Mouse (Mus musculus): ENCODE measurements around the gene Ap4e1.

Gene Ap4e1

DNA sequence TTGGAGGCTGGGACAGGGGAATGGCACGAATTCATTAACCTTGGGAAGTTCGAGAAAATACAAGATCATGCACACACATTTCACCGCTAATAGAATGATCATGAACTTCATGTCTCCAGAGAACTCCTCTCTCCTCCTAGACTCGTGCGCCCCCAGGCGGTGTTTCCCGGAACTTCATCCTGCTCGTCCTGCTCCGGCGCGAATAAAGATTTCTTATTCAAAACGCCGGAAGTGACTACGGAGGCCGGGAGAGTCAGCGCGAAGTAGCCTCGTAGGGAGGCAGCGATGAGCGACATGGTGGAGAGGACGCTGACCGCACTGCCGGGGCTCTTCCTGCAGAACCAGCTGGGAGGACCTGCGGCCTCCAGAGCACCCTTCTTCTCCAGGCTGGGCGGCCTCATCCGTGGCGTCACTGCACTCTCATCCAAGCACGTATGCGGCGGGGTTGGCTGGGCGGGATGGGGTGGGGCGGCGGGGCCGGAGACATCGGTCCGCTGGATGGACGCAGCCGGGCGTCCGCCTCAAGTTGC lies at the start of gene Ap4e1:
TSS of gene Ap4e1 (plus strand) at position 249 of the 530 bp plus-strand sequence.
- DNase-seq (ENCODE audit: low spot score in 2 of 2), result peak; percentile 94 to 100

DNA sequence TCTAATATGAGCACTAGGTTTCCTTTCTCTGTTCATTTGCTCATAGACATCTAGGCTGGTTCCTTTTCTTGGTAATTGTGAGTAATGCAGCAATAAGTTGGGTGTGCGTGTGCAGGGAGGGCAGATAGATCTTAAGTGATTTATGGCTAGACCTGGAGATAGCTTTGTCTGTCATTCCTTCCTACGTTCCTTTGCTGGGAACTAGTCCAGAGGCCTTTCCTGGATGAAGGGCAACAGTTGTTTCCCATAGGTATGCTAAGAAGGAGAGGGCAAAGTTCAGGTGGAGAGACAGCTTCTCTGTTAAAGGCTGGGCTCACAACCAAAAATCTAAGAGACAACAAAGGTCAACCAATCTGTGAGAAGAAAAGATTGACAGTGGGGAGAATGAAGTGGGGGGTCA lies 46.8 kb upstream of the Ap4e1 start:
- DNase-seq (ENCODE audit: low spot score in 2 of 2), result no peak

DNA sequence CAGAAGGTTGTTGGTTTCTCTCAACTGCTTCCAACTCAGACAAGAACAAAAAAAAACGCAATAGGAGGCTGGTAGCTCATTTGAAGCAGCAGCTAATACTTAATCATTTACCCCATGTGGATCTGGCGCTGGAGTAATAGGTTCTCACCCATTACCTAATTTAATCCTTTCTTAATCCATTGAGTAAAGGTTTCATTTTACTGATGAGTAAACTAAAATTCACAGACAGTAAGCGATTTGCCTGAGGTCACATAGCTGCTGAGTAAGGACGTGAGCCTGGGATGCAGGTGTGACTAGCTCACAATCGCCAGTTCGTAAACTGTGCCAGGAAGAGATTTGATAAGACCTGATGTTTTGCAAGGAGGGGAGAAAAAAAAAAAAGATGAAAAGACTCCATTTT lies 31.1 kb upstream of the Ap4e1 start:
- DNase-seq (ENCODE audit: low spot score in 2 of 2), result no peak

DNA sequence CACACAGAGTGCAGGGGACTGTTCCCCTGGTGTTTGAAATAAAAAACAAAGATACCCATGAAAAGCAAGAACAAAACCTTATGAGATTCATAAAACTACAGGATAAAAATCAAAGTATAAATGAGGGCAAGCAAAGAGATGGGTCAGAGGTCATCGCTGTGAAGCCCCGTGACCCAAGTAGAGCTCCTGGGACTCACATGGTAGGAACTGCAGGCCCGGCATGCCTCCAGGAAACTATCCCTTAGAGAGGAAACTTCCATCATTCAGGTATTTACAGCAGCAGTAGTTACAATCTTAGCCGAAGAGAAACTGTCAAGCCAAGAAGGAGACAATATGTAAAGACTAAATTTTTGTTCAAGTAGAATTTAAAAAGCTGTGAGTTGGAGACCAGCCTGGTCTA lies 25.3 kb upstream of the Ap4e1 start:
- DNase-seq (ENCODE audit: low spot score in 2 of 2), result no peak

DNA sequence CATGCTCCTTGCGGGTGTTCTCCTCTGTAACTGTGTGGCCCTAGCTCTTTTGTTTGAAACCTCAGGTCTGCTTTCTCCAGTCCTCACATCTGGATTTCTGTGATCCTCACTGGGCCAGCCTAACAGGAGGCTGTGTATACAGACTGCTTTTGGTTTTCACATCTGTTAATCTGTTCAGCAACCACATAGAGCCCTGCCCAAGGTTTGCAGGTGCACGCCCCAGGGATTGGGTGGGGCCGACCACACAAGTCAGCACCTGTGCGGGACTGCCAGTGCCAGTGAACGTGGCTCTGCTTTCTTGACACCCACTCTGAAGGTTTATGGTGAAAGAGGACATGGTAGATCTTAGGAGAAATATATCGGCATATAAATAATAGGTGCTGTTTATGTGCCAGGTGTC lies 18.6 kb upstream of the Ap4e1 start:
- peak; percentile 32 to 34 for DNase-seq (ENCODE audit: low spot score in 2 of 2)

DNA sequence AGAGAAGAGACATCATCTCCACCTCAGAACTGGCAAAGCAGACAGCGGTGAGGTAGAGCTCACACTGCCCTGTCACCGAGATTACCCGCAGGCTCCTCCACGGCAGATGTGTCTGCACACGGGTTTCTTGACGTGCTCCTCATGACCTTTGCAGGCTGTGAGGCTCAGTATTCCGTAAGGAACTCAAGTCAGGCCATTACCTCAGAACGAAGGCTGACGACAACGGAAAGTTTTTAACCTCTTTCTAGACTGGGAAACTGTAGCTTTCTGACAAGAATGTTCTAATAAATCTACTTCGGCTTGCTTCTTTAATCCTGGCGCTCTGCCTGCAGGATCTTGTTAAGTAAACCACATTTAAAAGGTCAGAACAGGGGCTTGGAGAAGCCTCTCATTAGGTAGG lies 15.8 kb upstream of the Ap4e1 start:
- no peak for DNase-seq (ENCODE audit: low spot score in 2 of 2)

DNA sequence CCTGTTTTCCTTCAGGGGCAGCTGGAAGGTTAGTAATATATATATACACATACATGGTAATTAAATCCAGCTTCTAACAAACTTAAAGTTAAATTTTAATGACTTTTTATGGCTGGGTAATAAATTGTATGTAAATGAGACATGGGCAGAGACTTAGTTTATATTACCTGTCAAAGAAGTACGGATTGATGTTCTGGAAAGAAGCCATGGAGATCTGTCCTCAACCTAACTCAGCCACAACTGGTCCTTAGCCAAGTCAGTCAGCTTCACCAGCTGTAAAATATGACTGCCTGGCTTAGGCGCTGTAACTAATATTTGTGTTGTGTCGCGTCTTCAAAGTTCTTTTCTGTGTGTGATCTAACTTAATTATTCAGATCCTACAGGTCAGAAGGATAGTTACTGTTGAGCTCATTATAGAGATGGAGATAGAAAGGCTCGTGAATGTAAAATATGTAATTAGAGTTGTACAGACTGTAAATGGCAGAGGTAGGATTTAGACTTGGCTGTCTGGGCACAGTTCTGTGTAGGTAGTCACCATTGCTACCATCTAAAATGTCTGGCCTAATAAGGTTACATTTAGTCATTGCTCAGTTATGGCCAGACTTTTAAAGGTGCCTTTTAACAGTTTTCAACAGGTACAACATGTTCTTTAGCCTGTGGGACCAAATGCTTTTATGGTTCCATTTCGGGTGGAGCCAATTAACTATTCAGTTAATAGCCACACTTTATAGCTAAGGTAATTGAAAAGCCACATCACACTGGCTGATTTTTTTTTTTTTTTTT lies 13.9 kb upstream of the Ap4e1 start:
- no peak for DNase-seq (ENCODE audit: low spot score in 2 of 2)

DNA sequence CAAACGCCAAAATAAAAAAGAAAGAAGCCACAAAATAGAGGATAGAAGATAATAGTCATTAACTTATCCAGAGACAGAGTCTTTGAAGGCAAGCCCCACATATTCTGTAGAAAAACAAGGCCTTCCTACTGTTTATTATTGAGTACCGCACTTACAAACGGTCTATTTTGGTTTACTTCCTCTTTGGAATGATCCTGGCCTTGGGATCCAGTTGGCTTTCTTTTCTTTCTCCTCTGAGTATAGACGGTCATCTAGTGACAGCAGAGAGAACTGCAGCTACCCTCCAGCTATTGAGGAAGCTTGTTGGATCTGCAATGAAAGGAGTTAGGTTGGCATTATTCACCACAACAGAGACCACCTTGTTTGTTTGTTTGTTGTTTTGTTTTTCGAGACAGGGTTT lies 11.8 kb upstream of the Ap4e1 start:
- DNase-seq (ENCODE audit: low spot score in 2 of 2), result no peak

DNA sequence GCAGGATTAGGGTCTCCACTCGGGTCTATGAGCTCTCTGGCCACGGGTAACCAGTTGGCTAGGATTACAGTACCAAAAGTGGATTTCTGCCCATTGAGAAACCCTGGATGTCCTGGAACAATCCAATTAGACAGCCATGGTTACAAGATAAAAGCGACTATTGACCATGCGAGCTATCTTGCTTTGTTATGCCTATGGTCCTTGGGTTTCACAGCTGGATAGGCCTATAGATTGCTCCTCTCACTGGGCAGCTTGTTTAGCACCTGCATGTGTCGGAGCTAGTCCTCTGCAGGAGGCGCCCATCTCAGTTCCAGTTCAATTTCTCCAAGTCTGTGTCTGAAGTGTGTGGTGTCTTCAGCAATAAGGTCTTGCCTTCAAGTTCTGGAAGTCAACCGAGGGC lies 10.3 kb upstream of the Ap4e1 start:
- DNase-seq (ENCODE audit: low spot score in 2 of 2), result no peak

DNA sequence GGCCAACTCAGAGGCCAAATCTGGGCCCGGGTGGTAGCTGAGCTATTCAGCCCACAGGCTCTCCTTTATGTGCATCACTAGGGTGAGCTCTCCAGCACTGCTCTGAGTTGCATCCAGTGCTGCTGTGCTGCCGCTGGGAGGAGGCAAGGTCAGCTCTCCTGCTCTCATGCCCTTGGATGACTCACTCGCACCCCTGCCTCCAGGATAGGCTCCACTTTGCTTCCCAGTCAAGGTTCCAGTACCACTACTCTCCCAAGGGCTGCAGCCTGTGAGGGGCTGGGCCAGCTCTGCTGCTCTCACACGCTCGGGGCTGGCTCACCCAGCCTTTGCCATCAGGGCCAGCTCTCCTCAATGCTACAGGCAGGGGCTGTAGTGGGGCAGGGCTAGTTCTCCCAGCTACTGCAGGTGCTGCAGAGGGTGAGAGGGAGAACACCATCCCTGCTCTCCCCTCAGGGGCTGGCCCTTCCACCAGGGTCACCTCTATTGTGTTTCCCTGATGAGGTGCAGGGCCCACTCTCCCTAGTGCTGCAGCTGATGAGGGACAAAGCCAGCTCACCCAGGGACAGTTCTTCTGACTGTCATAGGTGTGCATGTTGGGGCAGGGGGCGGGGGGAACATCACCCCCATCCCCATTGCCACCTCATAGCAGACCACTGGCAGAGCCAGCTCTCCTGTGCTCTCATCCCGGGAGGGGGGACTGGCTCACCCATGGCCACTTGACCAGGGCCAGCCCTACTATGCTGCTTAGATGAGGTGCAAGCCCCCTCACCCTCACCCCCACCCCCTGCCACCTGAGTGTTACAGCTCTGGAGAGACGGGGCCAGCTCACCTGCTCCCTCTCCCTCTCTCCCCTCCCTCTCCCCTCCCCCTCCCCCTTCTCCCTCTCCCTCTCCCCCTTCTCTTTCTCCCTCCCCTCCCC lies 7.9 kb upstream of the Ap4e1 start:
- DNase-seq (ENCODE audit: low spot score in 2 of 2), result no peak

DNA sequence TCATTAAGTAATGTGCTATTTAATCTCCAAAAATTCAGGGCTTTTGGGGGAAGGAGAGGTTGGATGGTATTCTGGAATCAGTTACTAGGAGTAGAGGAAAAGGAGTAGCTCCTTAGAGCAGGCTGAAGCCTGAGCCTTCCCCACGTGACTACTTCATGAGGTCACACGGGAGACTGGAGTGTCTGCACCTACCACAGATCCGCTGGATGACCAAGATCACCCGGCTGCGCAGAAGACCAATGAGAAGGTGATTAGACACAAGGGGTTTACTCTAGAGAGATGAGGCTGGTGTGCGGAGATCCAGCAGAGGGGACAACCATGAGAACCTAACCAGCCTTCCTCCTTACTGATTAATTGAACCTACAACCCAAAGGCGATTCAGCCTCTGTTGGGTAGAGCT lies 4.5 kb upstream of the Ap4e1 start:
- DNase-seq (ENCODE audit: low spot score in 2 of 2), result no peak

DNA sequence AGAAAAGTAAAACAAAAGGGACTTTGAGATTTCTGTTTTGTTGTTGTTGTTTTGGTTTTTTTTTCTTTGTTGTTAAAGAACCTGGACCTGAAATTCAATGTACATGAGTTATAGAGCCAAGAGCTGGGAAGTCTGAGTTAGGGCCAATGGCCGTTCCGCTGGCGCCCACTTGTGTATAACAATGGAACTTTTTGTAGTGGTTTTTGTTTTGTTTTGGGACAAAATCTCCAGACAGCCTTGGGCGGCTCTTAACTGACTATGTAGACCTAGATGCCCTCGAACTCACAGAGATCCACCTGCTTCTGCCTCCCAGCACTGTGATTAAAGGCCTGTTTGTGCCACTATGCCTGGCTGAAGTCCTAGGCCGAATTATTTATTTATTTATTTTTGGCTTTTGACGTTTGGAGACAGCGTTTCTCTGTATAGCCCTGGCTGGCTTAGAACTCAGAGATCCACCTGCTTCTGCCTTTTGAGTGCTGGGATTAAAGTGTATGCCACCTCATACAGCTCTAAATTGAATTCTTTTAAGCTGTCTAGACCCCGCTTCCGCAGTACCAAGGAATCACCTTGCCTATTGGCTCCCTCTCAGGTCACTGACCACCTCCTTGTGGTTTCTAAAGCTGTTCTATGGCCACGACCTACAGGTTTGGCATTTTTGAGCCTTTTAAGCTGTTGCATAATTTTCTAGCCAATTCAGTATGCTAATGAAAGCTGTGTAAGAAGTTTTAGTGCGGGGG lies 1.7 kb upstream of the Ap4e1 start:
- peak; percentile 18 to 65 for DNase-seq (ENCODE audit: low spot score in 2 of 2)

DNA sequence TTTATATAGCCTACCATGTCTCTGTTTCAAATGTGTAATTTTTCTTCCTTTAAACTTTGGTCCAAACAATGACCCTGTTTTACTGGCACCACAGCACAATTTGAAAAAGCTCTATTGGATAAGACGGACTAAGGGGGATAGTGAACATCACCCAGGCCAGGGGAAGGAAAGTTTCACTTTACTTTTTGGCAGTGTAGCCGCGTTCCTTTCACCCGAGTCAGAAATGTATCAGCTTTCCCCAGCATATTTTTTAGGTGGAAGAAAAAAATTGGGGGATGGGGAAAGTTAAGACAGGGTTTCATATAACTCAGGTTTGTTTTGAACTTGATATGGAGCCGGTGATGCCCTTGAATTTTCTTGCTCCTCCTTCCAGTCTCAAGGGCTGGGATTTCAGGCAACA lies 1.0 kb upstream of the Ap4e1 start:
- no peak for DNase-seq (ENCODE audit: low spot score in 2 of 2)

DNA sequence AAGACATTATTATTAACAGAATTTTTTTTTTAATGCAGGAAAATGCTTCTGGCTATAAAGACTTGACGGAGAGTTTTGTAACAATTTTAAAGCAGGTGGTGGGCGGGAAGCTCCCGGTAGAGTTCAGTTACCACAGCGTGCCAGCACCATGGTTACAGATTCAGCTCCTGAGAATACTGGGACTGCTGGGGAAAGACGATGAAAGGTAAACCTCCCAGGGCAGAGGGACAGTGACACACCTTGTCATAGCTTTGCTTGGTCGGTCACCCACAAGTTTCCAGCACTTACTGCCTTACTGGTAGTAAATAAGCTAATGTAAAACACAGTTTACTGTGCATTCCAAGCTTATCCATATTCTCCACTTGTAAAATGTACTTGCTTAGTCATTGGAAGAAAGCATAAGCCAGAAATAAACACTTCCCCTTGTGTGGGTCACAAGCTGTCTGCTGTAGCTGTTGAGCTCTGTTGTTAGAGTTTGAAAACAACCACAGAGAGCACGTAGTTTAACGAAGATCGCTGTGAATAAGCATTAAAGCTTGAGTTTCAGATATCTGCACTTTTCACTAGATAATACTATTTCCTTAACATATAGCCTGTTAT lies 26.6 kb downstream of the Ap4e1 start:
- no peak for DNase-seq (ENCODE audit: low spot score in 2 of 2)

DNA sequence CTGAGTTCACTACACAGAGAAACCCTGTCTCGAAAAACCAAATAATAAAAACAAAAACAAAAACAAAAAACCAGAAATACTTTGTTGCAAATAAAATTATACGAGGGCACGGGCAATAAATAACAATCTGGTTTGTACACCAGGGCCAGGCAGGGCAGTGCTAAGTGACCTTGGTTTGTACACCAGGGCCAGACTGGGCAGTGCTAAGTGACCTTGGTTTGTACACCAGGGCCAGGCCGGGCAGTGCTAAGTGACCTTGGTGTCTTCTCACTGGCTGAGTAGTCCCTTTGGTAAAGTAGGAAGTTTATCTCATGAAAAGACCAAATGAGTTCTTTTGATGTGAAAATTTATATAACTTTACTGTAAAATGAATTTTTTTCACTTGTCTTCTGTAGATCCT lies 28.8 kb downstream of the Ap4e1 start:
- no peak for DNase-seq (ENCODE audit: low spot score in 2 of 2)

DNA sequence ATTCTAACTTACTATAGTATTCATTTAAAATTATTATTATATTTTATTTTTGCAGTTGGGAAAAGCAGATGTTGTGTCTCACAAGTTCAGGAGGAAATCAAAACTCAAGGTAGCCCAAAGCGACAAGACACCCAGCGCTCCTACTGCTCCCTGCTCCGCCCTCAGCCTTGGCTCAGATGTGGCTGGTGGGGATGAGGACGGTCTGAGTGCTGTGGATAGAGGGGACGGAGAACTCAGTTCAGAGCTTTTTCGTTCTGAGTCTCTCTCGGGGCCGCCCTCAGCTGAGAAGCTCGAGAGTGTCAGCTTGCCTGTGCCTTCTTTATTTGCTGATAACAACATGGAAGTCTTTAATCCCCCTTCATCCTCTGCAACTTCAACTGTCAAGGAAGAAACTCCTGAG lies 53.0 kb downstream of the Ap4e1 start:
- no peak for DNase-seq (ENCODE audit: low spot score in 2 of 2)

DNA sequence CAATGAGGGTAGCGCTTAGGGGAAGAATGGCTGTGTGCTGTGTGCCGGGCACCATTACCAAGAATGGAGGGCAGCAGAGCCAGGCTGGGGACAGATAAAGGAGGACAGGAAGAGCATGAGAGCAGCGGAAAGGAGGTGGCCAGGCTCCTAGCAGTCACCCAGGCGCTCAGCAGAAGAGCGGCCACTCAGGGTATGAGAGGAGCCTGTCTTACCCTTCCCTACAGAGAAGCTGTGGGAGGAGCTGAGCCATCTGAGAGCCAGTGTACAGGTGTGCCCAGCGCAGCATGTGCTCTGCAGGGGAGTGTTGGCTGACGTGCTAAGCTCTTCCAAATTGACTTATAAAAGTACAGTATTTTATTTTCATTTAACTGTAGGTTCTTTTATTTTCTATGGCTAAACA lies 60.3 kb downstream of the Ap4e1 start:
- DNase-seq (ENCODE audit: low spot score in 2 of 2), result no peak

DNA sequence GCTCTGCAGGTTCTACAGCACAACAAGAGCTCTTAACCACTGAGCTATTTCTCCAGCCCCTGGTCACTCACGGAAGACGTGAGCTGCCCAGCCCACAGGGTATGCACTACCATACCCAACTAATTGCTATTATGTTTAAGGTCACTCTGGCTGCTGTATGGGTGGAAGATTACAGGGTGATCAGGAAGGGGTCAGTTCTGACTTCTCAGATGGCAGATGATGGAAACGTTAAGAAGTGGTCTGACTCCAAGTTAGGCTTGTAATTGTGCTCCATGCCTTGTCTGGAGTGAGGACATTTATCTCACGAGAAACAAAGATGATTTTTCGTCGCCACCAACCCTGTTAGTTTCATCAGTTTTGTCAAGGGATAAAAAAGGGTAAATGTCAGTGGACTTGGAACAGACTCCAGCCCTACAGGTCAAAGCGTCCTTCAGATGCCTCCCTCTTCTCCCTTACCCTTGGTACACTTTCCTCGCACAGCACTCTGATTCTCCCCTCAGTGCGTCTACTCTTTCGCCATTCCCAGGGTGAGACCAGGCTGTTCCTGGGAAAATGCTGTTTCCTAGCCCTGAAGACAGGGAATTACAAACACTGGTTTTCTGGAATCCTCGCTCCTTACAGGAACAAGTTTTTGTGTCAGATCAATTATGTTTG lies 61.4 kb downstream of the Ap4e1 start:
- no peak for DNase-seq (ENCODE audit: low spot score in 2 of 2)

DNA sequence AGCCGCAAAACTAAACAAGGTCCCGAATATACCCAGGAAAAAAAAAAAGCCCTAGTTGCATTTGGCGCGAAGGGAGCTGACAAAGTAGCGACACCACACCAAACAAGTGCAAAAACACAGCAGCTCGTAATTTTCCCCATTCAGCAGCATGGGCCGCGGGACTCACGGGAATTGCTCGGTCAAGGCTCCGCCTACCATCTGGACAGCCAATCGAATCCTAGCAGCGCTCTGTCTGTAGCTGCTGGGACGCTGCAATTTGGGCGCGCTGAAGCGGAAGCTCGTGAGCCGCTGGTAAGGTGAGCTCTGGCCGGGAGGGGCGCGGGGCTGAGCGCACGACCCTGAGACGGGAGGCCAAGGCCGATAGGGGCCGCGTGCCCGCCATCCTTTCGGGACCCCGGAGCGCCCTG lies 61.9 kb downstream of the Ap4e1 start, which contains the start of gene Blvra:
TSS of gene Blvra (plus strand) at position 231 of the 407 bp plus-strand sequence.
- DNase-seq (ENCODE audit: low spot score in 2 of 2), result peak; percentile 84 to 86

DNA sequence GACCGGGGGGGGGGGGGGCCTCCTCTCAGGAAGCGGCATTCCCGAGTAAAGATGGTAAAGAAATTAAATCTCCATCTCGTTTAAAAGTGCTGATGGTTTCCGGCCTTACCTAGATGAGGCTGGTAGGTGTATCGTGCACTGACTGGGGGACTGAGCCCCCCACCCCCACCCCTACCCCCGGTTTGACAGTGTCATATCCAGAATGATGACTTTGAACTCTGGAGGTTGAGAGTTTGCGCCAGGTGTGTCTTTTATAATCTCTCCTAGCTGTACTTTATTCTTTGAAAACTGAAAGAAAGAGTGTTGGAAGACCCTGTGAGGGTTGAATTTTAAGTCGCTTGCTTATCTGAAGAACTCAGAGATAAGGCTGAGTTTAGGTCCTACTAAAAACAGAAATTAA lies 62.4 kb downstream of the Ap4e1 start:
- DNase-seq (ENCODE audit: low spot score in 2 of 2), result no peak

DNA sequence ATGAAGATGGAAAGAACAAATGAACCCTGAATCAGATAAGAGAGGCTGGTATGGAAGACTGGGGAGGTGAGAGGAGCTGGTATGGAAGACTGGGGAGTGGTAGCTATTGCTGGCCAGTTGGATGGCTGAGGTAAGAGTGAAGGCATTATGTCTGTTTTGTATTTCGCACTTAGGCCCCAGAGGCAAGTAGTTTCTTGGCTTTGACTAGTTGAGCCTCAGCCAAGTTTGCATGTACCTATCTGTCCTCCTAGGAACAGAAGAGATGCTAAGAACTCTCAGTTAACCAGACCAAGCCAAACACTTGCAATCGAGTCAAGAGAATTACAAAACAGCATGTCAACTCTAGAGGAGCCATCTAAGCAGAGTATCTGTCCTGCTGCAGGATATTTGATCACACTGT lies 65.6 kb downstream of the Ap4e1 start:
- no peak for DNase-seq (ENCODE audit: low spot score in 2 of 2)
